Mouse (Mus musculus): ENCODE measurements around the gene Cep128.

DNA sequence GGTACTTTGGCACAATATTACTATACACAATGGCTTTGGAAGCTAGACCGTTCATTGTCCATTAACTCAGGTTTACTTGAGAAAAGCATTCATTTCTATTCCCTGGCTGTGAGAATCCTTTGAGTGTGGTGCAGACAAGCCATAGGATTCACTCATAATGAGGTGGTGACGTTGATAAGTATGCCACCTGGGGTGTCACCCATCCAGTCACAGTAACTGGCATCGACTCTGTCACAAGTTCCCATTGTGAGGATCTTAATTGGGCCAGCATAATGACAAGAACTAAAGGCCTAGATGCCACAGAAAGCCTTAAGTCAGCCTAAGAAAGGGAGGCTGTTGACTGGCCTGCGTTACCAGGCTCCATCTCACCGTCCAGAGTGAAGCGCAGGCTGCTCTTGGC lies 396.9 kb downstream of the Cep128 start:
- TF ChIP-seq EP300 (IDR thresholded peaks at IDR 0.05; ENCODE audit: low read depth) (no peak), CTCF (IDR thresholded peaks at IDR 0.05; ENCODE audit: low read depth) (no peak)

Data from heart, postnatal 0 days (tissue).